Mouse (Mus musculus): ENCODE data around the gene Scaf1. TPM values are rescaled to one million over a fixed set of nuclear protein-coding genes. Genes with fewer than 3 reads are reported as not detected.
"Not testable (repeated sequence)": the region's sequence is repeated elsewhere in the genome, so short reads cannot be mapped to it uniquely, and the experiment has no call there.

Scaf1 gene
- polyA plus RNA-seq, 1 experiment from 2014 or later = 25.1 TPM

- no peaks in the 10 kb centered on the region for H3K9me3 ChIP-seq (replicated peaks)
- no peak overlapping the region for H3K9ac ChIP-seq
- H3K4me3 ChIP-seq = no peak overlapping the region
- peaks cover 7% of the 10 kb centered on the region; the same call in 1 of the 2 replicates for H3K4me1 ChIP-seq (replicated peaks)
- ATAC-seq (replicated peaks; ENCODE audit: insufficient number of reproducible peaks, insufficient read depth, low FRiP score, low read depth) = no peak
- 80% methylated on average over 15 of the region's 15 CpGs for WGBS
- no peak overlapping the region for H3K4me2 ChIP-seq
- no peaks in the 10 kb centered on the region for H3K27me3 ChIP-seq
- H3K27ac ChIP-seq = no peak overlapping the region
- H3K36me3 ChIP-seq = peaks cover 36% of the 10 kb centered on the region
These were observed 8.4 kb upstream of the Scaf1 start for GRCm38 (mm10) chr7:45024281-45025248.

- H3K27ac ChIP-seq; H3K4me2 ChIP-seq; H3K9me3 ChIP-seq (replicated peaks); H3K4me3 ChIP-seq; ATAC-seq (replicated peaks; ENCODE audit: insufficient number of reproducible peaks, insufficient read depth, low FRiP score, low read depth); H3K9ac ChIP-seq; H3K27me3 ChIP-seq: not testable (repeated sequence)
- Histone ChIP-seq H3K36me3 (peaks cover 29% of the 10 kb centered on the region), H3K4me1 (replicated peaks) (peaks cover 14% of the 10 kb centered on the region)
- WGBS = 75% methylated on average over 5 of the region's 5 CpGs
These were observed 7.5 kb upstream of the Scaf1 start for GRCm38 (mm10) chr7:45023711-45024110.

GRCm38 (mm10) chr7:45020225-45020624 lies 4.1 kb upstream of the Scaf1 start:
- no peak overlapping the region for H3K9ac ChIP-seq
- no peak for ATAC-seq (replicated peaks; ENCODE audit: insufficient number of reproducible peaks, insufficient read depth, low FRiP score, low read depth)
- 77% methylated on average over 9 of the region's 9 CpGs for WGBS

GRCm38 (mm10) chr7:45019031-45019571 lies 2.9 kb upstream of the Scaf1 start:
- no peak for ATAC-seq (replicated peaks; ENCODE audit: insufficient number of reproducible peaks, insufficient read depth, low FRiP score, low read depth)
- WGBS = 23% methylated on average over 8 of the region's 8 CpGs
- Histone ChIP-seq H3K4me1 (replicated peaks) (peaks cover 30% of the 10 kb centered on the region), H3K9me3 (replicated peaks) (no peaks in the 10 kb centered on the region), H3K4me2 (peak overlapping the region; percentile 69), H3K36me3 (0 out of 2 replicates have a peak, but pooled peaks cover 9% of the 10 kb centered on the region), H3K27ac (peak overlapping the region; percentile 100), H3K9ac (peak overlapping the region; percentile 76; the same call in 1 of the 2 replicates), H3K4me3 (peak overlapping the region; percentile 94), H3K27me3 (no peaks in the 10 kb centered on the region)

More at GRCm38 (mm10) chr7:45020225-45020624, 4.1 kb upstream of the Scaf1 start:
- H3K4me3 ChIP-seq = no peak overlapping the region
- no peak overlapping the region for H3K27ac ChIP-seq
- no peaks in the 10 kb centered on the region for H3K27me3 ChIP-seq
- no peaks in the 10 kb centered on the region for H3K9me3 ChIP-seq (replicated peaks)
- peaks cover 20% of the 10 kb centered on the region for H3K4me1 ChIP-seq (replicated peaks)
- no peak overlapping the region; the same call in 1 of the 2 replicates for H3K4me2 ChIP-seq
- H3K36me3 ChIP-seq = 0 out of 2 replicates have a peak, but pooled peaks cover 9% of the 10 kb centered on the region

GRCm38 (mm10) chr7:45017242-45018061 lies 1.3 kb upstream of the Scaf1 start, which contains the start of gene Rras:
Rras (plus strand) TSS chr7:45017961.
- H3K9me3 ChIP-seq (replicated peaks) = no peaks in the 10 kb centered on the region
- H3K27ac ChIP-seq = peak within 1 kb of the TSS; percentile 100
- WGBS = under 1% methylated on average over 36 of the region's 36 CpGs
- no peaks in the 10 kb centered on the region for H3K27me3 ChIP-seq
- peaks cover 15% of the 10 kb centered on the region for H3K36me3 ChIP-seq
- peak within 1 kb of the TSS; percentile 80 for H3K4me2 ChIP-seq
- peaks cover 33% of the 10 kb centered on the region for H3K4me1 ChIP-seq (replicated peaks)
- peak within 1 kb of the TSS; percentile 94 for H3K4me3 ChIP-seq
- ATAC-seq (replicated peaks; ENCODE audit: insufficient number of reproducible peaks, insufficient read depth, low FRiP score, low read depth) = peak; percentile 89
- peak within 1 kb of the TSS; percentile 76 for H3K9ac ChIP-seq

GRCm38 (mm10) chr7:45016761-45017160 lies 598 bp upstream of the Scaf1 start:
- 1% methylated on average over 4 of the region's 4 CpGs for WGBS
- Histone ChIP-seq H3K9me3 (replicated peaks) (no peaks in the 10 kb centered on the region), H3K4me3 (peak overlapping the region; percentile 94), H3K27me3 (no peaks in the 10 kb centered on the region), H3K27ac (peak overlapping the region; percentile 100), H3K9ac (peak overlapping the region; percentile 65), H3K4me2 (peak overlapping the region; percentile 80), H3K4me1 (replicated peaks) (peaks cover 33% of the 10 kb centered on the region), H3K36me3 (peaks cover 22% of the 10 kb centered on the region)
- no peak for ATAC-seq (replicated peaks; ENCODE audit: insufficient number of reproducible peaks, insufficient read depth, low FRiP score, low read depth)

- H3K4me1 ChIP-seq (replicated peaks) = peaks cover 33% of the 10 kb centered on the region
- H3K9me3 ChIP-seq (replicated peaks) = no peaks in the 10 kb centered on the region
- peak overlapping the region; percentile 98 for H3K9ac ChIP-seq
- no peaks in the 10 kb centered on the region for H3K27me3 ChIP-seq
- peak overlapping the region; percentile 100 for H3K27ac ChIP-seq
- ATAC-seq (replicated peaks; ENCODE audit: insufficient number of reproducible peaks, insufficient read depth, low FRiP score, low read depth) = no peak
- under 1% methylated on average over 20 of the region's 20 CpGs for WGBS
- H3K4me3 ChIP-seq = peak overlapping the region; percentile 94
- peak overlapping the region; percentile 80 for H3K4me2 ChIP-seq
- peaks cover 23% of the 10 kb centered on the region for H3K36me3 ChIP-seq
These were observed 713 bp downstream of the Scaf1 start for GRCm38 (mm10) chr7:45015344-45015956.

GRCm38 (mm10) chr7:45014096-45014451 lies 2.1 kb downstream of the Scaf1 start:
- 89% methylated on average over 3 of the region's 3 CpGs for WGBS
- H3K4me1 ChIP-seq (replicated peaks) = peaks cover 22% of the 10 kb centered on the region
- H3K4me3 ChIP-seq = no peak overlapping the region
- H3K4me2 ChIP-seq = no peak overlapping the region; the same call in 1 of the 2 replicates
- no peaks in the 10 kb centered on the region for H3K9me3 ChIP-seq (replicated peaks)
- ATAC-seq (replicated peaks; ENCODE audit: insufficient number of reproducible peaks, insufficient read depth, low FRiP score, low read depth) = no peak
- H3K36me3 ChIP-seq = peaks cover 37% of the 10 kb centered on the region
- no peaks in the 10 kb centered on the region for H3K27me3 ChIP-seq
- no peak overlapping the region for H3K27ac ChIP-seq
- H3K9ac ChIP-seq = 0 out of 2 replicates have a peak overlapping the region, but pooled peaks have one; percentile 23

- H3K4me1 ChIP-seq (replicated peaks) = peaks cover 17% of the 10 kb centered on the region
- no peak overlapping the region for H3K27ac ChIP-seq
- H3K36me3 ChIP-seq = peaks cover 42% of the 10 kb centered on the region
- H3K27me3 ChIP-seq = no peaks in the 10 kb centered on the region
- WGBS = 93% methylated on average over 16 of the region's 16 CpGs
- no peaks in the 10 kb centered on the region for H3K9me3 ChIP-seq (replicated peaks)
- H3K4me3 ChIP-seq = no peak overlapping the region
- ATAC-seq (replicated peaks; ENCODE audit: insufficient number of reproducible peaks, insufficient read depth, low FRiP score, low read depth) = no peak
- H3K4me2 ChIP-seq = no peak overlapping the region
- no peak overlapping the region for H3K9ac ChIP-seq
These were observed 2.6 kb downstream of the Scaf1 start for GRCm38 (mm10) chr7:45013366-45014095.

- no peaks in the 10 kb centered on the region for H3K27me3 ChIP-seq
- ATAC-seq (replicated peaks; ENCODE audit: insufficient number of reproducible peaks, insufficient read depth, low FRiP score, low read depth) = no peak
- H3K4me1 ChIP-seq (replicated peaks) = peaks cover 13% of the 10 kb centered on the region
- WGBS = 80% methylated on average over 4 of the region's 4 CpGs
- H3K9ac ChIP-seq = no peak overlapping the region
- H3K9me3 ChIP-seq (replicated peaks) = no peaks in the 10 kb centered on the region
- H3K4me3 ChIP-seq = no peak overlapping the region
- H3K36me3 ChIP-seq = peaks cover 49% of the 10 kb centered on the region
- H3K4me2 ChIP-seq = no peak overlapping the region
- H3K27ac ChIP-seq = no peak overlapping the region
These were observed 3.3 kb downstream of the Scaf1 start for GRCm38 (mm10) chr7:45012824-45013223.
